Mouse (Mus musculus) limb, embryonic 14.5 days (tissue): ENCODE results near the gene Midn. TPM values are rescaled to one million over a fixed set of nuclear protein-coding genes. Genes with fewer than 3 reads are reported as not detected.

Source experiments
- ATAC-seq: fragments of 200-750 bp; cut with Nextera tagmentation; 2 replicates; pipeline ENCODE4 v1.8.0; 2017; ENCODE audit warnings: low read depth, moderate number of reproducible peaks, moderate TSS enrichment; ENCODE audit not compliant: low FRiP score
- DNase-seq: peaks from one replicate; pipeline ENCODE4 v3.0.0-alpha.2; 2015; ENCODE audit warnings: low spot score
- H3K27ac ChIP-seq: fragments of 300-500 bp; sonication (generic); replicated peaks from 2 replicates; pipeline ENCODE4 v1.5.1; 2014; ENCODE audit warnings: low read depth, mild to moderate bottlenecking, low read length, moderate library complexity, mixed read lengths
- H3K27me3 ChIP-seq: fragments of 300-500 bp; sonication (generic); 2 replicates; pipeline ENCODE4 v1.6.1; 2014; ENCODE audit warnings: low read length, mixed read lengths; ENCODE audit not compliant: control insufficient read depth, insufficient read depth
- H3K36me3 ChIP-seq: fragments of 300-500 bp; sonication (generic); 2 replicates; pipeline ENCODE4 v1.6.1; 2014; ENCODE audit warnings: mild to moderate bottlenecking, low read length, moderate library complexity, mixed read lengths; ENCODE audit not compliant: control insufficient read depth, insufficient read depth
- H3K4me1 ChIP-seq: fragments of 300-500 bp; sonication (generic); 2 replicates; pipeline ENCODE4 v1.6.1; 2014; ENCODE audit warnings: antibody characterized with exemption, low read length, mixed read lengths; ENCODE audit not compliant: control insufficient read depth, insufficient read depth
- H3K4me2 ChIP-seq: fragments of 300-500 bp; sonication (generic); replicated peaks from 2 replicates; pipeline ENCODE4 v1.6.1; 2014; ENCODE audit warnings: low read depth, mild to moderate bottlenecking, low read length, moderate library complexity; ENCODE audit not compliant: severe bottlenecking
- H3K4me3 ChIP-seq: fragments of 300-500 bp; sonication (generic); replicated peaks from 2 replicates; pipeline ENCODE4 v1.5.1; 2014; ENCODE audit warnings: low read length
- H3K9ac ChIP-seq: fragments of 300-500 bp; sonication (generic); 2 replicates; pipeline ENCODE4 v1.6.1; 2014; ENCODE audit warnings: mild to moderate bottlenecking, low read depth, low read length, moderate library complexity; ENCODE audit not compliant: severe bottlenecking
- H3K9me3 ChIP-seq: fragments of 300-500 bp; sonication (generic); 2 replicates; pipeline ENCODE4 v1.6.1; 2016; ENCODE audit warnings: low read length; ENCODE audit not compliant: control insufficient read depth
- POLR2A ChIP-seq: fragments of 200-500 bp; IDR thresholded peaks from 2 replicates; pipeline ENCODE4 v1.8.0; 2012; ENCODE audit warnings: inconsistent platforms, mild to moderate bottlenecking, moderate library complexity, borderline replicate concordance; ENCODE audit not compliant: insufficient read depth, insufficient read length; ENCODE audit errors: extremely low read depth
- WGBS: fragments of 180-500 bp; shearing (Covaris S2); extraction: QIAGEN DNeasy Blood & Tissue Kit; methylation state at CpG from one replicate; pipeline ENCODE4 v1.1.7; 2014; 5-methylcytosine and 5-hydroxymethylcytosine counted together
- polyA plus RNA-seq, 2 experiments: library from polyadenylated mRNA; depleted of rRNA in 1 of 2; stranded (reverse) in 1 of 2; unstranded in 1 of 2; fragments of >200 nt; fragmentation: Nextera tagmentation in 1 of 2; extraction: Ambion mirVana in 1 of 2; gene quantifications; 2 replicates each; pipeline versions ENCODE4 v1.2.1 to v1.2.3; 2012 to 2014

Midn gene
- polyA plus RNA-seq, 2 experiments, result 33.4 to 108 TPM

DNA sequence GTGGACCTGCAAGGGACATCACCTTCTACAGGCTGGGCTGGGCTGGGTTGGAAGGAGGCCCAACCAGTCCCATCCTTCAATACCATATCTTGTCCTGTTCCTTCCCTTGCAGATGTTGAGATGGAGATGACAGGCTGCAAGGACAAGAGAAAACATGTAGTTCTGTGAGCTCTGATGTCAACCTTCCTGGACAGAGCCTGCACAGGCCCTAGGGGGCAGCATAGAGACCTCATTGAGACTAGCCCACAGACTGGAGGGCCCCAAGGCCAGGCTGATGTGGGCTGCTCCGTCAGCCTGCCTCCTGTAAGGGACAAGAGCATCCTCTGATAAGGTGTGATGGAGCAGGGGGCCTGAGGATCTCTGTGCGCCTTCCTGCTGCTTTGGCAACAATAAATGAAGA lies 26.6 kb downstream of the Midn start:
- no peaks in the 10 kb centered on the region for H3K9me3 ChIP-seq
- H3K27ac ChIP-seq, result no peak overlapping the region
- H3K36me3 ChIP-seq, result peaks cover 25% of the 10 kb centered on the region
- H3K9ac ChIP-seq, result no peak overlapping the region
- no peaks in the 10 kb centered on the region for H3K27me3 ChIP-seq
- ATAC-seq (no peak), DNase-seq (no peak)
- no peak overlapping the region for H3K4me3 ChIP-seq
- no peak overlapping the region for H3K4me2 ChIP-seq
- no peak for TF ChIP-seq POLR2A
- H3K4me1 ChIP-seq, result peaks cover 6% of the 10 kb centered on the region; the same call in 1 of the 2 replicates
- 50% methylated on average over 2 of the region's 2 CpGs for WGBS

- no peaks in the 10 kb centered on the region for H3K9me3 ChIP-seq
- 0 out of 2 replicates have a peak, but pooled peaks have one; percentile 3 for ATAC-seq
- no peaks in the 10 kb centered on the region for H3K27me3 ChIP-seq
- H3K4me2 ChIP-seq, result no peak overlapping the region
- WGBS, result 30% methylated on average over 4 of the region's 4 CpGs
- H3K9ac ChIP-seq, result no peak overlapping the region
- H3K36me3 ChIP-seq, result peaks cover 15% of the 10 kb centered on the region
- no peak overlapping the region for H3K27ac ChIP-seq
- DNase-seq, result peak; percentile 63
- H3K4me3 ChIP-seq, result no peak overlapping the region
- no peak for TF ChIP-seq POLR2A
- H3K4me1 ChIP-seq, result peaks cover 13% of the 10 kb centered on the region
Measured at GRCm38 (mm10) chr10:80175536-80176269, 27.6 kb downstream of the Midn start.

GRCm38 (mm10) chr10:80176270-80176834 lies 28.3 kb downstream of the Midn start:
- no peak overlapping the region for H3K9ac ChIP-seq
- no peaks in the 10 kb centered on the region for H3K9me3 ChIP-seq
- no peak overlapping the region for H3K4me3 ChIP-seq
- H3K4me1 ChIP-seq, result peaks cover 19% of the 10 kb centered on the region
- no peak for TF ChIP-seq POLR2A
- DNase-seq (no peak), ATAC-seq (no peak)
- H3K4me2 ChIP-seq, result no peak overlapping the region
- H3K27ac ChIP-seq, result no peak overlapping the region
- H3K27me3 ChIP-seq, result no peaks in the 10 kb centered on the region
- H3K36me3 ChIP-seq, result peaks cover 9% of the 10 kb centered on the region
- WGBS, result 82% methylated on average over 5 of the region's 5 CpGs

- Histone ChIP-seq H3K9ac (no peak overlapping the region), H3K4me3 (no peak overlapping the region), H3K27ac (no peak overlapping the region), H3K4me2 (no peak overlapping the region), H3K27me3 (no peaks in the 10 kb centered on the region), H3K4me1 (peaks cover 19% of the 10 kb centered on the region), H3K9me3 (no peaks in the 10 kb centered on the region), H3K36me3 (0 out of 2 replicates have a peak, but pooled peaks cover 7% of the 10 kb centered on the region)
- DNase-seq (no peak), ATAC-seq (no peak)
- no peak for TF ChIP-seq POLR2A
- 76% methylated on average over 7 of the region's 7 CpGs for WGBS
Measured at GRCm38 (mm10) chr10:80177441-80178279, 29.6 kb downstream of the Midn start.

- no peaks in the 10 kb centered on the region for H3K9me3 ChIP-seq
- DNase-seq (peak; percentile 63), ATAC-seq (peak; percentile 80)
- no peak for TF ChIP-seq POLR2A
- peak within 1 kb of the TSS; percentile 94 for H3K9ac ChIP-seq
- H3K27ac ChIP-seq, result peak within 1 kb of the TSS; percentile 74
- H3K4me1 ChIP-seq, result peaks cover 17% of the 10 kb centered on the region
- 5% methylated on average over 35 of the region's 106 CpGs for WGBS
- H3K36me3 ChIP-seq, result 0 out of 2 replicates have a peak, but pooled peaks cover 15% of the 10 kb centered on the region
- peak within 1 kb of the TSS; percentile 81 for H3K4me3 ChIP-seq
- peak within 1 kb of the TSS; percentile 91 for H3K4me2 ChIP-seq
- no peaks in the 10 kb centered on the region for H3K27me3 ChIP-seq
Measured at GRCm38 (mm10) chr10:80179068-80180051, 31.3 kb downstream of the Midn start, which contains the start of gene Efna2. Efna2 (plus strand) TSS chr10:80179482.
